Mouse (Mus musculus) midbrain, postnatal 0 days (tissue): Measurements from ENCODE around the gene Tfb2m. TPM values are rescaled to one million over a fixed set of nuclear protein-coding genes. Genes with fewer than 3 reads are reported as not detected.

ENCODE experiments used
- ATAC-seq: fragments of 200-750 bp; cut with Nextera tagmentation; 2 replicates; pipeline ENCODE4 v1.8.0; 2017; ENCODE audit warnings: moderate number of reproducible peaks, mild to moderate bottlenecking, moderate TSS enrichment, moderate library complexity; ENCODE audit not compliant: low FRiP score
- DNase-seq: peaks from one replicate; pipeline ENCODE4 v3.0.0-alpha.2; 2015; ENCODE audit warnings: low spot score
- H3K27ac ChIP-seq: fragments of 300-500 bp; sonication (generic); 2 replicates; pipeline ENCODE4 v1.5.1; 2014; ENCODE audit warnings: low read depth, mild to moderate bottlenecking, low read length, mixed read lengths
- H3K27me3 ChIP-seq: fragments of 300-500 bp; sonication (generic); 2 replicates; pipeline ENCODE4 v1.6.1; 2014; ENCODE audit warnings: low read length, control low read depth, mixed read lengths; ENCODE audit not compliant: insufficient read depth
- H3K36me3 ChIP-seq: fragments of 300-500 bp; sonication (generic); 2 replicates; pipeline ENCODE4 v1.6.1; 2014; ENCODE audit warnings: low read length, control low read depth, mixed read lengths; ENCODE audit not compliant: insufficient read depth
- H3K4me1 ChIP-seq: fragments of 300-500 bp; sonication (generic); 2 replicates; pipeline ENCODE4 v1.6.1; 2014; ENCODE audit warnings: mild to moderate bottlenecking, control low read depth, antibody characterized with exemption, low read length, mixed read lengths; ENCODE audit not compliant: insufficient read depth
- H3K4me2 ChIP-seq: fragments of 300-500 bp; sonication (generic); 2 replicates; pipeline ENCODE4 v1.6.1; 2014; ENCODE audit warnings: low read depth, mild to moderate bottlenecking, low read length, mixed read lengths; ENCODE audit not compliant: poor library complexity, severe bottlenecking
- H3K4me3 ChIP-seq: fragments of 300-500 bp; sonication (generic); 2 replicates; pipeline ENCODE4 v1.5.1; 2014; ENCODE audit warnings: low read depth, mild to moderate bottlenecking, low read length, moderate library complexity
- H3K9ac ChIP-seq: fragments of 300-500 bp; sonication (generic); replicated peaks from 2 replicates; pipeline ENCODE4 v1.6.1; 2014; ENCODE audit warnings: mild to moderate bottlenecking, low read length, moderate library complexity, mixed read lengths; ENCODE audit not compliant: poor library complexity, severe bottlenecking
- H3K9me3 ChIP-seq: fragments of 300-500 bp; sonication (generic); 2 replicates; pipeline ENCODE4 v1.6.1; 2016; ENCODE audit warnings: low read length, control low read depth
- CTCF ChIP-seq: IDR thresholded peaks from 2 replicates; pipeline ENCODE4 v1.5.1; 2016; ENCODE audit warnings: antibody characterized with exemption, mild to moderate bottlenecking
- WGBS: fragments of 180-500 bp; shearing (Covaris S2); extraction: QIAGEN DNeasy Blood & Tissue Kit; methylation state at CpG from one replicate; pipeline ENCODE4 v1.1.7; 2014; 5-methylcytosine and 5-hydroxymethylcytosine counted together
- polyA plus RNA-seq: library from polyadenylated mRNA; unstranded; fragments of >200 nt; fragmentation: Nextera tagmentation; extraction: Ambion mirVana; gene quantifications from 2 replicates; pipeline ENCODE4 v1.2.1, GENCODE M21; 2015
- total RNA-seq: library from RNA; depleted of rRNA; stranded (reverse); fragments of >200 nt; gene quantifications from 2 replicates; pipeline ENCODE4 v1.2.3, GENCODE M21; 2014

The Tfb2m gene
- total and polyA plus RNA-seq, 2 experiments from 2014 or later, result 13.4 to 31.1 TPM

DNA sequence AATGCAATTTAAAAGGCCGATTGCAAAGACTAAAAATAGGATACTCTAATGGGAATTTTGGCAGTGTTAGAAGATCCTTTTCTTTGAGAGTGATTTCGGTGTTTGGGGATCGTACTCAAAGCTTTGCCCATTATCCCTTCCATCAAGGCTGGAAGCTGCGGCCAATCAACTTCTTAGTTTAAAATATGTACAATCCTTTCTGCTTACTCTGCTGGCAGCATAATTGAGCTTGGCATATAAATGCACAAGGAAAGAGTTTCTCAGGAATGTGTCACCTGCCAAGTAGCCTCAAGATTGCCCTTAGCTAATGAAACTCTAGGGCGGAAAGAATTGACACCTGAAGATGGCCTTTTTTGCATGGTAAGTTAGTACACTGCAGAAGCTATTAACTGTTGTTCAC, 1.1 kb upstream of the Tfb2m start:
- H3K4me3 ChIP-seq, result peak overlapping the region; percentile 79
- TF ChIP-seq CTCF, result no peak
- no peaks in the 10 kb centered on the region for H3K27me3 ChIP-seq
- ATAC-seq (no peak), DNase-seq (peak; percentile 21)
- 0 out of 2 replicates have a peak, but pooled peaks cover 5% of the 10 kb centered on the region for H3K4me1 ChIP-seq
- H3K4me2 ChIP-seq, result peak overlapping the region; percentile 61
- H3K36me3 ChIP-seq, result 0 out of 2 replicates have a peak, but pooled peaks cover 2% of the 10 kb centered on the region
- 0 out of 2 replicates have a peak overlapping the region, but pooled peaks have one; percentile 88 for H3K27ac ChIP-seq
- H3K9me3 ChIP-seq, result no peaks in the 10 kb centered on the region
- WGBS, result 10% methylated on average over 5 of the region's 5 CpGs
- peak overlapping the region; percentile 86 for H3K9ac ChIP-seq

- ATAC-seq (peak; percentile 84), DNase-seq (peak; percentile 60)
- Histone ChIP-seq H3K4me2 (peak overlapping the region; percentile 61), H3K27ac (peak overlapping the region; percentile 88), H3K4me3 (peak overlapping the region; percentile 79), H3K36me3 (0 out of 2 replicates have a peak, but pooled peaks cover 2% of the 10 kb centered on the region), H3K27me3 (no peaks in the 10 kb centered on the region), H3K9me3 (no peaks in the 10 kb centered on the region), H3K4me1 (0 out of 2 replicates have a peak, but pooled peaks cover 5% of the 10 kb centered on the region), H3K9ac (peak overlapping the region; percentile 86)
- under 1% methylated on average over 40 of the region's 44 CpGs for WGBS
- peak; percentile 16; the same call in 1 of the 2 replicates for TF ChIP-seq CTCF
Measured at GRCm38 (mm10) chr1:179546551-179546917, 467 bp upstream of the Tfb2m start.

- Histone ChIP-seq H3K27ac (no peak overlapping the region), H3K36me3 (peaks cover 18% of the 10 kb centered on the region), H3K9ac (no peak overlapping the region), H3K4me1 (0 out of 2 replicates have a peak, but pooled peaks cover 5% of the 10 kb centered on the region), H3K27me3 (no peaks in the 10 kb centered on the region), H3K9me3 (no peaks in the 10 kb centered on the region), H3K4me3 (no peak overlapping the region), H3K4me2 (no peak overlapping the region)
- ATAC-seq (no peak), DNase-seq (no peak)
- 63% methylated on average over 3 of the region's 3 CpGs for WGBS
- TF ChIP-seq CTCF, result peak; percentile 49
Measured at GRCm38 (mm10) chr1:179541502-179541901, 4.6 kb downstream of the Tfb2m start.

GRCm38 (mm10) chr1:179539887-179540286, 6.2 kb downstream of the Tfb2m start:
- Histone ChIP-seq H3K27me3 (no peaks in the 10 kb centered on the region), H3K36me3 (peaks cover 18% of the 10 kb centered on the region), H3K4me2 (no peak overlapping the region), H3K9ac (no peak overlapping the region), H3K4me3 (no peak overlapping the region), H3K27ac (no peak overlapping the region), H3K9me3 (no peaks in the 10 kb centered on the region), H3K4me1 (0 out of 2 replicates have a peak, but pooled peaks cover under 1% of the 10 kb centered on the region)
- no peak for TF ChIP-seq CTCF
- no peak for ATAC-seq
- DNase-seq, result no peak
- 91% methylated on average over 3 of the region's 3 CpGs for WGBS

- ATAC-seq (no peak), DNase-seq (no peak)
- Histone ChIP-seq H3K36me3 (peaks cover 18% of the 10 kb centered on the region), H3K4me1 (no peaks in the 10 kb centered on the region), H3K9ac (no peak overlapping the region), H3K27ac (no peak overlapping the region), H3K4me2 (no peak overlapping the region), H3K4me3 (no peak overlapping the region), H3K27me3 (no peaks in the 10 kb centered on the region), H3K9me3 (no peaks in the 10 kb centered on the region)
- 93% methylated on average over 3 of the region's 3 CpGs for WGBS
- TF ChIP-seq CTCF, result no peak
Measured at GRCm38 (mm10) chr1:179539054-179539453, 7.0 kb downstream of the Tfb2m start.

GRCm38 (mm10) chr1:179519901-179520300, 26.2 kb downstream of the Tfb2m start:
- 82% methylated on average over 3 of the region's 3 CpGs for whole genome bisulfite sequencing

More at GRCm38 (mm10) chr1:179519901-179520300, 26.2 kb downstream of the Tfb2m start:
- H3K36me3 ChIP-seq, result no peaks in the 10 kb centered on the region
- DNase-seq (no peak), ATAC-seq (no peak)
- no peaks in the 10 kb centered on the region for H3K9me3 ChIP-seq
- H3K4me3 ChIP-seq, result no peak overlapping the region
- no peak overlapping the region for H3K9ac ChIP-seq
- TF ChIP-seq CTCF, result no peak
- no peak overlapping the region for H3K27ac ChIP-seq
- no peak overlapping the region for H3K4me2 ChIP-seq
- H3K27me3 ChIP-seq, result no peaks in the 10 kb centered on the region
- H3K4me1 ChIP-seq, result peaks cover 3% of the 10 kb centered on the region; the same call in 1 of the 2 replicates
